In genomic region chr17:47501531-47501930, GRCm38 (mm10) we compare ENCODE assay signal across 8 mouse cellular contexts. TPM values are rescaled to one million over a fixed set of nuclear protein-coding genes. Genes with fewer than 3 reads are reported as not detected.
DNase-seq lines count a peak whose midpoint lies in the region; ATAC-seq lines count a peak whose summit lies in the region.

No protein-coding gene starts in this region.

- peak; percentile 16; the same call in 1 of the 2 replicates for ATAC-seq in kidney, embryonic 16.5 days (ENCODE audit: low FRiP score, low TSS enrichment)
- ATAC-seq in hindbrain, embryonic 12.5 days (ENCODE audit: low FRiP score): no peak
- ATAC-seq in midbrain, embryonic 14.5 days (ENCODE audit: low FRiP score, low TSS enrichment): peak; percentile 9; the same call in 1 of the 2 replicates
- no peak for ATAC-seq in monocyte, adult 5-6 weeks (replicated peaks; ENCODE audit: insufficient number of reproducible peaks, low FRiP score, low TSS enrichment, poor library complexity, severe bottlenecking)

- H3K36me3 ChIP-seq in kidney, embryonic 16.5 days (ENCODE audit: insufficient read depth, low read length): peaks cover 31% of the 10 kb centered on the region
- peaks cover 23% of the 10 kb centered on the region for H3K36me3 ChIP-seq in hindbrain, embryonic 12.5 days
- H3K36me3 ChIP-seq in midbrain, embryonic 14.5 days (ENCODE audit: control insufficient read depth, insufficient read depth, low read length): peaks cover 26% of the 10 kb centered on the region

- peaks cover 28% of the 10 kb centered on the region for H3K4me1 ChIP-seq in kidney, embryonic 16.5 days (ENCODE audit: insufficient read depth, low read length)
- peaks cover 8% of the 10 kb centered on the region for H3K4me1 ChIP-seq in brown adipose tissue, adult 24 weeks (ENCODE audit: control insufficient read depth, insufficient read depth, insufficient read length, low read length)
- peaks cover 21% of the 10 kb centered on the region for H3K4me1 ChIP-seq in hindbrain, embryonic 12.5 days
- H3K4me1 ChIP-seq in midbrain, embryonic 14.5 days (ENCODE audit: control insufficient read depth, insufficient read depth, low read length): peaks cover 10% of the 10 kb centered on the region

- WGBS in kidney, embryonic 16.5 days: 6% methylated on average over 11 of the region's 11 CpGs
- 8% methylated on average over 11 of the region's 11 CpGs for WGBS in hindbrain, embryonic 12.5 days
- WGBS in midbrain, embryonic 14.5 days: 9% methylated on average over 11 of the region's 11 CpGs

- H3K4me2 ChIP-seq in kidney, embryonic 16.5 days (replicated peaks; ENCODE audit: low read depth, low read length): peak overlapping the region; percentile 86
- peak overlapping the region; percentile 87 for H3K4me2 ChIP-seq in hindbrain, embryonic 12.5 days (replicated peaks)
- peak overlapping the region; percentile 65 for H3K4me2 ChIP-seq in midbrain, embryonic 14.5 days (ENCODE audit: low read length)

- no peaks in the 10 kb centered on the region for H3K9me3 ChIP-seq in kidney, embryonic 16.5 days (ENCODE audit: low read length)
- no peaks in the 10 kb centered on the region for H3K9me3 ChIP-seq in hindbrain, embryonic 12.5 days (replicated peaks)
- no peaks in the 10 kb centered on the region for H3K9me3 ChIP-seq in midbrain, embryonic 14.5 days (ENCODE audit: control insufficient read depth, low read length)

- no peak overlapping the region for H3K27ac ChIP-seq in kidney, embryonic 16.5 days (ENCODE audit: low read length)
- H3K27ac ChIP-seq in brown adipose tissue, adult 24 weeks (replicated peaks; ENCODE audit: low read depth, low read length): no peak overlapping the region
- H3K27ac ChIP-seq in hindbrain, embryonic 12.5 days: no peak overlapping the region
- H3K27ac ChIP-seq in midbrain, embryonic 14.5 days (replicated peaks; ENCODE audit: low read depth, low read length): no peak overlapping the region

- no peaks in the 10 kb centered on the region for H3K27me3 ChIP-seq in kidney, embryonic 16.5 days (ENCODE audit: insufficient read depth, low read length)
- no peaks in the 10 kb centered on the region for H3K27me3 ChIP-seq in hindbrain, embryonic 12.5 days
- no peaks in the 10 kb centered on the region for H3K27me3 ChIP-seq in midbrain, embryonic 14.5 days (ENCODE audit: control insufficient read depth, insufficient read depth, low read length)

- no peak for DNase-seq in kidney, postnatal 36 days
- DNase-seq in midbrain, embryonic 14.5 days: no peak
- no peak for DNase-seq in gastrocnemius, postnatal 10 days
- no peak for DNase-seq in adrenal gland, postnatal 4 days (ENCODE audit: low spot score in 2 of 2)

- H3K9ac ChIP-seq in kidney, embryonic 16.5 days (replicated peaks; ENCODE audit: low read length): peak overlapping the region; percentile 81
- peak overlapping the region; percentile 63 for H3K9ac ChIP-seq in hindbrain, embryonic 12.5 days
- peak overlapping the region; percentile 80 for H3K9ac ChIP-seq in midbrain, embryonic 14.5 days (replicated peaks; ENCODE audit: low read length)

- H3K4me3 ChIP-seq in kidney, embryonic 16.5 days (ENCODE audit: low read length): peak overlapping the region; percentile 75
- H3K4me3 ChIP-seq in brown adipose tissue, adult 24 weeks (ENCODE audit: insufficient read depth, low read depth, low read length): peak overlapping the region; percentile 91
- peak overlapping the region; percentile 51 for H3K4me3 ChIP-seq in hindbrain, embryonic 12.5 days
- H3K4me3 ChIP-seq in midbrain, embryonic 14.5 days (replicated peaks; ENCODE audit: low read depth, low read length): peak overlapping the region; percentile 70

RNA-seq across cellular contexts. Expression of gene Taf8, which starts 0.6 kb away (rescaled TPM):
- 35.1 and 35.8 TPM in 2 replicates for polyA plus RNA-seq in kidney, embryonic 16.5 days (2015; fragmentation: Nextera tagmentation; extraction: Ambion mirVana)
- 6.8 and 8.9 TPM in 2 replicates for polyA plus RNA-seq in brown adipose tissue, adult 24 weeks (2012; ENCODE audit: insufficient read depth, insufficient read length, missing spikeins)
- 27.5 and 29.5 TPM in 2 replicates for polyA plus RNA-seq in hindbrain, embryonic 12.5 days (2016; fragmentation: Nextera tagmentation; extraction: Ambion mirVana)
- 17.4 and 19.2 TPM in 2 replicates for polyA plus RNA-seq in midbrain, embryonic 14.5 days (2014; fragmentation: Nextera tagmentation; extraction: Ambion mirVana)
- total RNA-seq in gastrocnemius, postnatal 10 days (2021): 10 to 100 TPM in 1 of 2 experiments, 1 to 10 TPM in 1; 9.8 to 10.2 TPM
- total RNA-seq in adrenal gland, postnatal 4 days (2021): 10 to 100 TPM; 31.7 to 38.1 TPM
- total RNA-seq in monocyte, adult 5-6 weeks (2017): 67.5 to 90.9 TPM (median 77.3 TPM) in 3 replicates

RNA-seq across cellular contexts. Expression of gene Ccnd3, which starts 3.3 kb away (rescaled TPM):
- polyA plus RNA-seq in kidney, embryonic 16.5 days (2015; fragmentation: Nextera tagmentation; extraction: Ambion mirVana): 295 and 301 TPM in 2 replicates
- 40.4 and 48.4 TPM in 2 replicates for polyA plus RNA-seq in brown adipose tissue, adult 24 weeks (2012; ENCODE audit: insufficient read depth, insufficient read length, missing spikeins)
- 177 and 179 TPM in 2 replicates for polyA plus RNA-seq in hindbrain, embryonic 12.5 days (2016; fragmentation: Nextera tagmentation; extraction: Ambion mirVana)
- polyA plus RNA-seq in midbrain, embryonic 14.5 days (2014; fragmentation: Nextera tagmentation; extraction: Ambion mirVana): 56.4 and 67.3 TPM in 2 replicates
- total RNA-seq in gastrocnemius, postnatal 10 days (2021): 100 to 1,000 TPM in 1 of 2 experiments, 10 to 100 TPM in 1; 95.5 to 120 TPM
- total RNA-seq in adrenal gland, postnatal 4 days (2021): 100 to 1,000 TPM; 198 to 200 TPM
- total RNA-seq in monocyte, adult 5-6 weeks (2017): 152 to 227 TPM (median 161 TPM) in 3 replicates

Comparison
In these comparisons a context has a peak if more than half of its experiments do, and no peak if none do; other contexts are left out.
1. ATAC-seq: peak in kidney, embryonic 16.5 days (single experiment) and midbrain, embryonic 14.5 days (single experiment); none in hindbrain, embryonic 12.5 days (single experiment) and monocyte, adult 5-6 weeks (single experiment).
2. Peak in every context shown above with its lines, with median percentiles within 50 percentile points of each other: H3K4me2 ChIP-seq, H3K4me3 ChIP-seq and H3K9ac ChIP-seq.